Mouse (Mus musculus) adrenal gland, postnatal 36 days (tissue): Measurements from ENCODE around the gene Col1a1. TPM values are rescaled to one million over a fixed set of nuclear protein-coding genes. Genes with fewer than 3 reads are reported as not detected.
A peak's percentile ranks its signal among the peaks of the same experiment; 100 is the strongest.

ENCODE experiments used
- DNase-seq, 2 experiments: peaks; one replicate each; pipeline ENCODE4 v3.0.0; 2021; ENCODE audit warnings: mixed read lengths in 1 of 2
- total RNA-seq, 2 experiments: library from RNA; stranded (reverse); gene quantifications; 2 replicates each; pipeline ENCODE4 v1.2.3; 2021

Gene Col1a1
- total RNA-seq, 2 experiments from 2014 or later, result 111 to 222 TPM

- DNase-seq, result no peak
Observed at GRCm38 (mm10) chr11:94996101-94996500, 60.1 kb downstream of the Col1a1 start.

- no peak for DNase-seq
Observed at GRCm38 (mm10) chr11:94996984-94997383, 61.0 kb downstream of the Col1a1 start.

- DNase-seq, result no peak
Observed at GRCm38 (mm10) chr11:94997596-94997995, 61.6 kb downstream of the Col1a1 start.

GRCm38 (mm10) chr11:94998041-94998531 lies 62.1 kb downstream of the Col1a1 start:
- DNase-seq, result no peak

- DNase-seq, result no peak
Observed at GRCm38 (mm10) chr11:95000128-95000527, 64.1 kb downstream of the Col1a1 start.

GRCm38 (mm10) chr11:95000548-95000947 lies 64.5 kb downstream of the Col1a1 start:
- DNase-seq, result peak in 1 of 2 experiments; percentile 73

GRCm38 (mm10) chr11:95001058-95001457 lies 65.0 kb downstream of the Col1a1 start:
- peak; percentile 81 to 83 for DNase-seq

- no peak for DNase-seq
Observed at GRCm38 (mm10) chr11:95001584-95002347, 65.7 kb downstream of the Col1a1 start.

Other genes with a start within 250 kb of the Col1a1 start
- not detected for gene Gm11541, start 231.7 kb upstream of the Col1a1 start, total RNA-seq
- under 1 TPM; 0.23 to 0.26 TPM for gene Cdc34b, start 194.4 kb upstream of the Col1a1 start, total RNA-seq
- not detected for gene Tmem92, start 153.5 kb upstream of the Col1a1 start, total RNA-seq
- not detected for gene Hils1, start 31.4 kb downstream of the Col1a1 start, total RNA-seq
- not detected for gene Sgca, start 40.1 kb downstream of the Col1a1 start, total RNA-seq
- gene Ppp1r9b, start 54.8 kb downstream of the Col1a1 start, total RNA-seq, result 100 to 1,000 TPM; 119 to 120 TPM
- 1 to 10 TPM; 3.2 to 3.4 TPM for gene Samd14, start 73.7 kb downstream of the Col1a1 start, total RNA-seq
- gene Pdk2, start 105.1 kb downstream of the Col1a1 start, total RNA-seq, result 100 to 1,000 TPM in 1 of 2 experiments, 10 to 100 TPM in 1; 70.0 to 103 TPM
- gene Itga3, start 140.6 kb downstream of the Col1a1 start, total RNA-seq, result 10 to 100 TPM; 38.0 to 56.7 TPM
- not detected for gene Dlx3, start 183.9 kb downstream of the Col1a1 start, total RNA-seq
- not detected for gene Dlx4, start 210.0 kb downstream of the Col1a1 start, total RNA-seq